Mouse (Mus musculus): ENCODE data around the gene Larp1. TPM values are rescaled to one million over a fixed set of nuclear protein-coding genes. Genes with fewer than 3 reads are reported as not detected.

Gene Larp1
- total RNA-seq, 1 experiment from 2014 or later: 95.9 TPM

DNA sequence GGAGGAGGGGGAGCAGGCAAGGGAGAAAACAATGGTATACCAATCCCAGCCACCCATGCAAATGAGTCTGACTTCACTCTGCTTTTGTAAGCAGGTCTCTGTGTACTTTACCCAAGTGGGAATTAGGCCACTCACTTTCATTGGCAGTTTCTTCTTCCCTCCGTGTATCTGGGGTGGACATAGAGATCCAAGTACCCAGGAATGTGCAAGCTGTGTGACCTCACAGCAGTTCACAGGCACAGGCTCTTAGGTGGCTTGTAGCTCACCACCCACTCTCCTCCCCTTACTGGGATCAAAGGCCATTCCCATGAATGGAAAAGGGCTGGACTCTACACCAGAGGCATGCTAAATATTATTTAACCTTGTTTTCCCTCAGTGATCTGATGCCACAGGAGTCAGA is 10.0 kb upstream of the Larp1 start:
- DNase-seq: peak; percentile 23

DNA sequence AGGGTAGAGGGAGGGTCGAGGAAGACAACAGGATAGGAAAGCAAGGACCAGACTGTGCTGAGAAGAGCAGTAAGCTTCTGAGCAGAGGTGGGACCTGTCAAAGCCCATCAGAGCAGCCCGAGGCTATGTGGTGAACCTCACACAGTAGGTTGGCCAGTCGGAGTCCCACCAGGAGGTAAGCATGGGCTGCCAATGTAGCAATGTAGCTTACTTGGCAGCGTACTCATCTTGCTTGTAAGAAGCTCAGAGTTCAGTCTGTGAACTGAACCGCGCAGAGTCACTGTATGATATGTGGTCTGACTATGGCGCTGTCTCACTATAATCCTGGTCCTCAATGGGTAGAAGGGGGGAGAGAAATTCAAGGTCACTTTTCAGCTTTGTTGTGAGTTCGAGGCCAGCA is 5.7 kb upstream of the Larp1 start:
- DNase-seq: no peak

DNA sequence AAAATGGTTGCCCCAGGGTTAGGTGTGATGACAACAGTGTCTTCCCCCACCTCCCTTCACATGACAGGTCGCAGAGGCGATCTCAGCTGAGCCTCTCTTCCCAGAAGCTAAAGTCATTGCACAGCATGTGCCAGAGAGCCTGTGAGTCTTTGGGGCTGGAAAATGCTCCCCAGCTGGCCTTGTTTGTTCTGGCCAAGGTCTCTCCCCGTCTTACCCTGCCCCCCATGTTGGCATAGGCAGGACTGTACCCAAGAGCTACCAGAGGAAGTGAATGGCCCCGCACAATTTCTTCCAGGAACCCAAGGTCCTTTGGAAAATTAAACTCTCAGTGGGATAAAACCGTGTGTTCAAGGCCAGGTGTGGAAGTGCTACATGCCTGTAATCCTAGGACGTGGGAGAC is 5.1 kb upstream of the Larp1 start:
- peak; percentile 65 for DNase-seq

DNA sequence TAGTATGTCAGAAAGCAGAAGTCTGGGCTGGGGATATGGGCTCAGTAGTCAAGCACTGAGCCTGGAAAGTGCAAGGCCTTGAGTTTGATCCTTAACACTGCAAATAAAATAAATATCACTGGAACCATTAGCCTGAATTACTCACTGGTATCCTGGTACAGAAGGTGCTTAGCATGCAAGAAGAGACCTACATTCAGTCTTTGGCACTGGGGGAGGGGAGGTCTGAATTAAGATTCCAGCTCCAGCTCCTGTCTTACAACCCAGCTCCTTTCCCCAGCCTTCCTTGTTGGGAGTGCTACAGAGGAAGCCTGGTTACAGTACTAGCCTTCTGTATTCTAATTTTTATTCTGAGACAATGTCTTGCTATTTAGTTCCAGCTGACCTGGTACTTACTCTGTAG is 3.8 kb upstream of the Larp1 start:
- DNase-seq: no peak

DNA sequence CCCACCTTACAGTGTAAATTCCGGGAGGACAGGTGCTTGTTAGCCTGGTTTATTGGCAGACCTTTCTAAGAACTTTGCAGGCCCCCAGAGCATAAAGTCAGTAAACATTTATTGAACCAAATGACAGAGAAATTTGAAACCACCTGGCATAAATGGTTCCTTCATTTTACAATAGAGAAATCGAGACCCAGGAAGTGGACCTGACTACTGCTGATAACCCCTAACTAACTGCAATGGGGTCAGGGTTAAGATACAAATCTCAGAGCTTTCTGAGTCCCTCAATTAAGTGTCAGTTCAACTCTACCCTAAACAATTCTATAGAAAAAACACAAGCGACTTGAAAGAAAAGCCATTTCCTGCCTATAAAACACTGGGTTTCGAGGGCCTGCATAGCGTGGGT is 851 bp upstream of the Larp1 start:
- DNase-seq: no peak

DNA sequence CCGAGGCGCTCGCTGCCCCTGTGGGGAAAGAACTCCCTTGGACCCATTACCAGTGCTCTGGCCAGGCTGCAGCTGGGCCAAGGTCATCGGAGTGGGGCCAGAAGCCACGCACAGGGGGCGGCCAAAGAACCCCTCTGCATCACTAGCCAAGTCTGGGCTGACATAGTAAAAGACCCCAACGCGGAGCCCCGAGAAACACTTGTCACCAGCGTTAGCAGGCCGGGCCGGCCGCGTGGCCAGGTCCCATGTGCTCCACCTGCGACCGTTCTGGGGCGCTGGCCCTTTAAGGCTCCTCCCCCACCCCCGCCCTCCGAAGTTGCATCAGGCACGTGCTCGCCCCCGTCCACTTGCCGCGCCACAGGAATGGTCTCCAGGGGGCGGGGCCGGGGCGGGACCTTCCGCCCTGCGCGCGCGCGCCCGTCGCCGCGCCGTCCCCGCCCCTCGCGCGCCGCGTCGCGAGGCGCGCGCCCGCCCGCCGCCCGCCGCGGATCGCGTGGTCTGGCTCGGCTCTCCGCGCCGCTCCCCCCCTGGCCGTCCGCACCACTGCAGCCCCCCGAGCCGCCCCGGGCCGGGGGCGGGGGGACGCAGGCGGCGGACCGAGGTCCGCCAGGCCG is 320 bp upstream of the Larp1 start:
- DNase-seq: peak; percentile 93

DNA sequence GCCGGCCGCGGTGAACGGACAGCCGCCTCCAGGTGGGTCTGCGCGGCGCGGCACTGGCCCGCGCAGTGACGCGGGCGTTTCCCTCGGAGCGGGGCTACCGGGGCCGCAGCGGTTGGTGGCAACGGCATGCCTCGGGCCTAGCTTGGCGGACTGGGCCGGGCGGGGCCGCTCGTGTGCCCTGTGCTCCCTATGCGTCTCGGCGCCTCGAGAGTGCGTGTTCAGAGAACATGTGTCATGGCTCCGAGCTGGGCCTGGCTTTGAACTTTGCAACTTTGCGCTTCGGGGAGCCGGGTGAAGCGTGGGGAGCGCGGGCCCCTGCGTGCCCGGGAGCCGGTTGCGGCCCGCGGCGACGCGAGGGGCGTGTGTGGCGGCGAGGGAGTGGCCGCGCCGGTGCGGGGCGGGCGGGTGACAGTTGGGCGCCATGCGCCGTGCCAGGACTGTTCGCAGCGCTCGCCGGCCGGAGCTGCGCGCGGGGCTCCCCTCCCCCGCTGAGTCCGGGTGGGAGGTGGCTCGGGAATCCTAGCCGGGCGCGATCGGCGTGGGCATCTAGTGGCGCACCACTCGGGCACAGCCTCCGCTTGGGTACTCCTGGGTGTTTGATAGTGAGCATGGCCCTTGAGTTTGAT is 765 bp downstream of the Larp1 start:
- DNase-seq: peak; percentile 87

DNA sequence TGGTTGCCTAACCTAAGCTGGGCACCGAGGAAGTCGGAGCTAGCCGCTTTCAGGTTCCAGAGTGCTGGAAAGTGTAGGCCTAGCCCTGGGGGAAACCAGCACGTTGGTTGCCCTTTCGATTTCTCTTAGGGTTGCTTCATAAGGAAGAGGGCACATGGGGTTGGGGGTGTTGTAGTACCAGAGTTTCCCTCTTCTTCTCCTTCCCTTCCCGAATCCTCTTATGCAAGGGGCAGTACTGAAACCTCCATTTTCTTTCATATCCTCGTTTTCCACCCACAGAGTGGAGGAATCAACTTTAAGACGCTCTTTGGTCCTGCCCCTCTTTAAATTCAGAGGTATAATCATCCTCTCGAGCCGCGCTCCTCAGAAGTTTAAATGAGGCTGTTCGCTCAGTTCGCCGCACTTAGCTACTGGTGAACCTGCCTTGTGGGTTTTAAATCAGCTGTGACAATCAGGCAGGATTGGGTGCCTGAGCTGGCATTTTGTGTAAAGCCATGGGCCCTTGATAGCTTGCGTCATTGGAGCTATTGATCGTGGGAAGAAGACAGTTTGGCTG is 1.4 kb downstream of the Larp1 start:
- DNase-seq: peak; percentile 45

DNA sequence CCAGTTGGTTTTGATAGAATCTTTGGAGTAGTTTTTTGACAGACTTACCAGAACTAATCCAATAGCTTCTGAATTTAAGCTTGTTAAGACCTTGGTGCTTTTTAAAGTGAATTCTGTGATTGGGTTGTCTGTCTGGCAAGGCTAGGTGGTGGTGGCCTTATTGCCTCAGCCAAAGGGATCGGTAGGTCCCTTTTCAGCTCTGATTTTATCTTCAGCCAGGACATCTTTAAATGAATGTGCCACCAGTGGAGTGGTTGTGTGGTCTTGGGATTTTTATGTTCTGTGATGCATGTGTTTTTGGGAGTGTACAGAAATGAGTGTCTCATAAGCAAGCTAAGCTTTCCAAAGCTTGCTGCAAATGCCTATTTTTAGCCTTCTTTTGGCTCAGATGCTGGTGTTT is 2.1 kb downstream of the Larp1 start:
- no peak for DNase-seq

DNA sequence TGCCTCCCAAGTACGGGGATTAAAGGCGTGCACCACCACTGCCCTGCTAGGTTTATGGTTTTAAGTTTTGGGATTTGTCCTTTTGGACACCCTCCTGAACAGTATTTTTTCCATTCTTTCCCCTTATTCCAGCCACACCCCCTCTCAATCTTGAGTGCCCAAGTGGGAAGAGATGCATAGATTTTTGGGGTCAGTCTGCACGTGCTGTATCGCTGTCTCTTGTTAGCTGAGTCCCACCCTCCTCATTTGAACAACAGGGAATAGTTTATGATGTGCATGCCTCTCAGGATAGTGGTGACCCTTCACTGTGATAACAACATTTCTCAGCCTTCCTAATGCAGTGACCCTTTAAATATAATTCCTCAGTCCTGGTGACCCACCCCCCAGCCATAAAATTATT is 2.9 kb downstream of the Larp1 start:
- DNase-seq: no peak

DNA sequence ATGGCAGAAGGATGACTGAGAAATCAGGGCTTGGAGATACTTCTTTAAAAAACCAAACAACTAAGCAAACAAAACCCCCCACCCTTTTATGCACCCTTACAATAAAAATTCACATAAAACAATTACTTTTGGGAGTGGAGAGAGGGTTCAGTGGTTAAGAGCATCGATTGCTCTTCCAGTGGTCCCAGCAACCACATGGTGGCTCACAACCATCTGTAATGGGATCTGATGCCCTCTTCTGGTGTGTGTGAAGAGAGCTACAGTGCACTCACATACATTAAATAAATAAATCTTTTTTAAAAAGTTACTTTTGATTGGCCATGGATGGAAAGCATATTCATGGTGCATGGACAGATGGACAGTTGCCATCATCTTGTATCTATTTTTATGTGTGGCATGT is 3.8 kb downstream of the Larp1 start:
- no peak for DNase-seq

DNA sequence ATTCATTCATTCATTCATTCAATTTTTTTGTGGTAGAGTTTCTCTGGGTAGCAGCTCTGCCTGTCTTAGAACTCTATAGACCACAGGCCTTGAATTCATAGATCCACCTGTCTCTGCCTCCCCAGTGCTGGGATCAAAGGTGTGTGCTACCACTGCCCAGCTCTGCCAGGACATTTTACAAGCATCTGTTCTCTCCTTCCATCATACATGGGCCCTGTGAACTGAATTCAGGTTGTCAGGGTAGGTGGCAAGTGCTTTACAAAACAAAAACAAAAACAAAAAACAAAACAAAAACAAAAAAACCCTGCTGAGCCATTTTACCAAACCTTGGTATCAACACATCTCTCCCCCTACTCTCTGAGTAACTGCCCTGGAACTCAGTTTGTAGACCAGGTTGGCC is 4.2 kb downstream of the Larp1 start:
- DNase-seq: no peak

DNA sequence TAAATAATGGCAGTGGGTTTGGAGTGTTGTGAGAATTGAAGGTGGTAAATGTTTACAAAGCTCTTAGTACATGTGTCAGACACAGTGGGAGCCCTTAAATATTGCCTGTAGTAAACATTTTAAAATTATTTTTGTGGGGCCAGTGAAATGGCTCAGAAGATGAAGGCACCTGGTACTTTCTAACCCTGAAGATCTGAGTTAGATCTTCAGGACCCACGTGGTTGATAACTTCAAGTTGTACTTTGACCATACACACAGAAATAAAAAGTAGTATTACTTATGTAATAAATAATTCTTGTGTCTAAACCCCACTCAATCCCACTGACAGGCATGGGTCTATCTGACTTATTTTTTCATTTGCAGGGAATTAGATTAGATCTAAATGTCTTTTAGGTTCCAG is 5.7 kb downstream of the Larp1 start:
- no peak for DNase-seq

DNA sequence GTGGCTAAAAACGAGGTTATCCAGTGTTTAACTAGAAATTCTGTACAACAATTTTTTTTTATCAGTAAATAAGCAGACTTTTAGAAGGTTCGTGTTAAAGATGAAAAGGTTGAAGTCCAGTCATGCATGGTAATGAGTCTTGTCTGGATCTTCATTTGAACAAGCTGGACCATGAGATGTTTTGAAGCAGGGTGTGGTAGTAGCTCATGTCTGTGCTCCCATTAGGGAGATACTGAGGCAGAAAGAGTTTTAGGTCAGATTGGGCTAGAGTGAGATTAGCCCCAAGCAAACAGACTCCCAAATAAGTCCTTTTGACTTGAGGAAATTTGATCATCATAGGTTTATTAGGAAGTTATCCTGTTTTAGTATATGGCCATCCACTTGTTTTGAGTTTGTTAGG is 6.5 kb downstream of the Larp1 start:
- no peak for DNase-seq

DNA sequence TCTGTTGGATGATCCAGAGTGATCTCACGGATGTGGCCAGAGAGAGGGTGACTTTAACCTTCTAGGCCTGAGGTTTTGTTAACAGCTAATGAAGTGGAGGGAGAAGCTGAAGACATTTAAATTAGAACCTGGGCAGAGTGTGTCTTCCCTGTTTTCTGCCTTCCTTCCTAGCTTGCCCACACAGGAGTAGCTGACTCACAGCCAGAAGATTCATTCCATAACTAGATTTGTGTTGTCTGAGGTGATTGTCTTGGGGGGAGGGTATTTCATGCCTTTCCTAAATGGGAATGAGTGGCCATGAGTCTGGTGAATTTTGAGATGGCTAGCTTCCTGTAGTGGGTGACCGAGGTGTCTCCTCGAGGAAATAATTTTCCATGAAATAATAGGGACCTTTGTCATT is 7.5 kb downstream of the Larp1 start:
- DNase-seq: no peak

DNA sequence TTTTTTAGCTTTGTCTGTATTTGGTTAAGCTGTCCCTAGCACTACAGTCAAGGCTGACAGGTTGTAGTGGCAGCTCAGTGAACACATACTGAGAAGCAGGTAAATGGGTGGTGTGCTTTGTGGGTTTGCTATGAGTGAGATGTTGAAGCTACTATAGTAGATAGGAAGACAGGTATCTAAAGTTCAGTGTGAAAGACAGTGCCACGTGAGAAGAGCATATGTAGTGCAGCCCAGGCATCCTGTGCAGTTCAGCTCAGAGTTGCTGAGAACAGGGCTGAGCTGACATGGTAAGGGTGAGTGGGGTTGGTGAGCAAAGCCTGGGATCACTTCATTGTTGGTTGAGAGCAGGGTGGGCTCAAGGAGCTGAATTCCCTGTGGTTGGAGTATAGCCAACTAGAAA is 8.6 kb downstream of the Larp1 start:
- DNase-seq: no peak

DNA sequence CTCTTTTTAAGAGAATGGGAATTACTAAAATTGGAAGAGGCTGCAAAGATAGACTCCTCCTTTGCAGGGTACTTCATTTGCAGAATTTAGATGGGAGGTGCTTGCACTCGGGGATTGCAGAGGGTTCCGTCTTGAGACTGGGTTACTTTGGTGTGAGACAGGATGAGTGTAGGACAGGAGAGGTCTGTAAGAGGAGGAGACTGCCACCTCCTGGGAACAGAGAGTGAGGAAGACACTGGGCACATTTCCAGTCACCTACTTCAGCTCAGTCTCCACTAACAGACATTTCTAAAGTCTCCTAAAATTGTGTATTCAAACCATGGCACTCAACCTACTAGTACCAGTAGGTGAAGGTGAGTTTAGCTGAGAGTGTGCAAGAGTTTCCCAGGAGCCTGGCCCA is 9.4 kb downstream of the Larp1 start:
- DNase-seq: peak; percentile 47

DNA sequence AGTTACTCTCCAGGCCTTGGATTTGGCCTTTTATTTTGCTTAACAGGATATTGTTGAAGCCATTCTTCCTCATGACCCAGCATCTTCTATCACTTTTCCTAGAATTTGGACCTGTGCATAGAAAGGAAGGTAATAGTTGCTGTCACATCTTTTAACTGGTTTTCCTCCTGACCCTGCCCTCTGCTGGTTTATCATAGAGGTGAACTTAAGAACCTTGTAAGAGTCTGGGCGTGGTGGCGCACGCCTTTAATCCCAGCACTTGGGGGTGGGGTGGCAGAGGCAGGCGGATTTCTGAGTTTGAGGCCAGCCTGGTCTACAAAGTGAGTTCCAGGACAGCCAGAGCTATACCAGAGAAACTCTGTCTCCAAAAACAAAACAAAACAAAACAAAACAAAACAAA is 9.8 kb downstream of the Larp1 start:
- DNase-seq: no peak

DNA sequence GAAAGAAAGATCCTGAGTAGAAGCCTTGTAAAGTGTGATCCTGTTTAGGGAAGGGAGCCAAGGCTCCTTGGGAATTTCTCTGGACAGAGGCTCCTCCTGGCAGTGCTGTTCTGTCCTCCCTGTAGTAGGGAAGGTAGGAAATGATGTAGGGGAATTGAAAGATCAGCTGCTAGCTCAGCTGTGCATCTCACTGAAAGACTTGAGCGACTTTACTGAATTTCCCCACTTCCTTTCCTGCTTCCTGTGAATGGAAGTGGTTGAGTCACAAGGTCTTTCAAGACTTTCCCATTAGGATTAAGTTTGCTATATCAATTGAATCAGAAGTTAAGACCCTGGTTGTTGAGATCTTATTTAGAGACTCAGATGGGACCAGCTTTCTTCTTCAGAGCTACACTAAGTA is 12.2 kb downstream of the Larp1 start:
- no peak for DNase-seq

DNA sequence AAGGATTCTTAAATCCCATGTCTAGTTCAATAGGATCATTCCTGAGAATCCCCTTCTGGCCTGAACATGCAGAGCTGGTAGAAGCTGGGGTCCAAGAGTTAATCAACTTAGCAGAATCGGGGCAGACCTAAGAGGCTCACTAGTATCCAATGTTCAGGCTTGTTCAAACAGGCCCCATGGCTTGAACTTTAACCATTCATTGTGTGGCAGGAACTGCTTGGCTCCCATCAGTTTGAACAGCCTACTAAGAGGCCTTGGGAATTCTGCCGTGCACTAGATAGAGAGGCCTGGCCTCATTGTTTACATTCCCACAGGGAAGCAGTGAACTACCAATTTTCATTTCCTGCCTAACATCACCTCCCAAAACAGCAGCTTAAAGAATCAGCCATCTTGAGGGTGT is 12.8 kb downstream of the Larp1 start:
- no peak for DNase-seq

DNA sequence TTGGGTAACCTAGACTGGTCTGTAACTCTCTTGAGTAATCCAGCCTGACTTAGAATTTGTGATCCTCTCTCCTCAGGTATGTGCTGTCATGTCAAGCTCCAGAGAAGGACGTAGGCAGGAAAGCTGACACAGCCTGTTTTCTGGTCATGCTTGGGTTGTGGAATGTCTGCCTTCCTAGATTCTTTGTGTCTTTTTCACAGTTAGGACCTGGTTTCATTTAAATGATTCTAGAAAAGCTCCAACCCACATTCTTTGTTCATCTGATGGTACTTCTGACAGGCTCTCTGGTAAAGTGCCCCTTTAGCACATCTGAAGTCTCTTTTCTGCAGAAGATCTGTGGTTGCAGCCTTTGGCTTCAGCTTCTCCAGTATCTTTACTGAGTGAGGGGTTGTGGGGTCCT is 15.4 kb downstream of the Larp1 start:
- no peak for DNase-seq

DNA sequence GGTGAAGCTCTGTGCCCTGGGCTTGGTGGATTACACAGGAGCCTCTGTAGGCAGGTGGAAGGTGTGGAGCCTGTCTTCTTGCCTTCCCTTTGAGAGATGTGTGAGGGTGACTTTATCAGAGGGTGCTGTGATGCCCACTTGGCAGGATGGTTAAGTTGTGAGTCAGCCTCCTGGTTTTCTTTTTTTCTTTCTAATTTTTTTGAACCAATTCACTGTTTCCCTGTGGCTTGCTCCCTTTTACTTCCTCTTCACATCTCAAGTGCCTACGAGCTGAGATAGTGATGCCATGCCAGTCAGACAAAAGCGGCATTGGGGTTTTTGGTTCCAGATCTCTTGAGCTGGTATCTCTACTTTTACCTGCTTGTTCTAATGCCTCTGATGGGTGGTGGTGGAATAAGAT is 15.8 kb downstream of the Larp1 start:
- no peak for DNase-seq

DNA sequence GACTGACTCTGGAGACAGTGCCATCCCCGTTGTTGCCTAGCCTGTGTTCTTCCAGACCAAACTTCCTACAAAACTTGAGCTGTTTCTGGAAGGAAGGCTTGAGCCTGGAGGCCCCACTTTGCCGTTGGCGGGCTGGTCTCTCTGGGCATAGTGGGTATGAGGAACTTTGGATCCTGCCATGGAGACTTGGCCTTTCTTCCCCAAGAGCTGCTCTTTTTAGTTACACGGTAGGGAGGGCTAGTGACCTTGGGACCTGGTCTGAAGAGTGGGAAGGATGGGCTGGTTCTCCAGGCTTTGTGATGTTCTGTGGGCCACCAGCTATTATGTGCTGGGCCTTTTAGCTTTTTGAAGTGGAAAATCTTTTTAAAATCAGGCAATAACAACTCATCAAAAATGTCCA is 17.0 kb downstream of the Larp1 start:
- no peak for DNase-seq

DNA sequence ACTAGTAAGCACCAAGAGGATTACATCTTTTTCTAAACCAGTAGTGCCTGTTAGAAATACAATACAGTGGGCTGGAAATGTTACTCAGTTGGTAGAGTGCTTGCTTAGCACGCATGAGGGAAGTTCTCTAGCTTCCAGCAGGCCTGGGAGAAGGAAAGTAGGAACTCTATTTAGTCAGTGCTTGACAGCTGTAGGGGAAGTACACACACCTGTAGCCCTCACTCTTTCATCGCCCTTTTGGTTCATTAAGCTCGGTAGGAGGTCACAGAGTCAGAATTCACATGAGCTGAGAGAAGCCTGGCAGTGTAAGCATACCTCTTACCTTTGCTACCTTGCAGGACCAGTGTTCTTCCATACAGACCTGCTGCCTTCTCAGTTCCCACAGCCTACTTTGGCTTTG is 17.5 kb downstream of the Larp1 start:
- DNase-seq: no peak

DNA sequence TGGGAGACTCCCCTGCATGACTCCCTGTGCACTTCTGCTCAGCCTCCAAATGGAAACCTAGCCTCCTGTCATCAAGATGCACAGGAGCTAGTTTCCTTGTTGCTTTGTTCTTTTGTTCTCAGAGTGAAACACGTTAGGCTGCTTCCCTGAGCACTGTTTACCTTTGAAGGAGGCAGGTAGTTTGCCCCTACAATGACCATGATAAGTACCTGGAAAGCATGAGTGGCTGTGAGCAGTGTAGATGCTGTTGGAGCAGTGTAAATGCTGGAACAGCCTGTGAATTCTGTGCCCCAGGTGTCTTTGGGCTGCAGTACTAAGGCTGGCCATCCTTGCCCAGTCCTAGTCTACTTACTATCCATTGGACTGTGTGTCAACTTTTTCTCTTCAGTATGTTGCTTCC is 18.0 kb downstream of the Larp1 start:
- no peak for DNase-seq
